Mouse (Mus musculus): Measurements from ENCODE around the gene Pus1. TPM values are rescaled to one million over a fixed set of nuclear protein-coding genes. Genes with fewer than 3 reads are reported as not detected.
"Not testable (repeated sequence)": the region's sequence is repeated elsewhere in the genome, so short reads cannot be mapped to it uniquely, and the experiment has no call there.

Gene Pus1
- polyA plus RNA-seq, 2 experiments: 17.2 to 23.9 TPM

DNA sequence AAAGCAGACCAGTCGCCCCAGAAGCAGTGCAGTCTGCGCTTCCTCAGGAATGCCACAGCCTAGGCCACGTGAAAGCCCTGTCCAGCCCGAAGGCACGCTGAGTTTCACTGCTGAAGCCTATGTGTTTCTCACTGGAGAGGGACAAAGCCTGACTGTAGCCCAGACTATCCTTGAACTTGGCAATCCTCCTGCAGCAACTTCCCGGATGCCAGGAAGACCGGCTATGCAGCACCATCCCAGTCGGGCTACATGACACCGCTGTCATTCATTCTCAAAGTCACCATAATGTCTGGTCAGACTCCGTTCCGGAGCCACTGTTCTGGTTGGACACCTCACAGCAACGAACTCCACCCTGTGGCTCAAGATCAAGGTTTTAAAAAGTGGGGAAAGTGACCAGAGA, 2.2 kb downstream of the Pus1 start:
- Histone ChIP-seq H3K4me1 (replicated peaks; ENCODE audit: control insufficient read depth in 2 of 2, insufficient read depth in 2 of 2, low read length in 1 of 2) (peaks cover 20 to 27% of the 10 kb centered on the region in 2 experiments), H3K27me3 (ENCODE audit: control insufficient read depth, insufficient read depth, low read length) (no peaks in the 10 kb centered on the region), H3K4me3 (ENCODE audit: insufficient read depth in 1 of 2, low read depth in 2 of 2, low read length in 2 of 2) (no peak overlapping the region), H3K27ac (no peak overlapping the region), H3K36me3 (replicated peaks; ENCODE audit: control insufficient read depth, insufficient read depth, low read depth) (peaks cover 26% of the 10 kb centered on the region), H3K9ac (replicated peaks) (no peak overlapping the region), H3K4me2 (ENCODE audit: low read depth) (no peak overlapping the region), H3K9me3 (ENCODE audit: control insufficient read depth, low read length) (no peaks in the 10 kb centered on the region)
- ATAC-seq (ENCODE audit: insufficient read depth) (no peak), DNase-seq (ENCODE audit: low read depth in 3 of 3, low spot score in 3 of 3) (no peak)
- 86% methylated on average over 12 of the region's 12 CpGs for WGBS (ENCODE audit: insufficient replicate concordance)
- TF ChIP-seq CTCF (IDR thresholded peaks at IDR 0.05; ENCODE audit: low read depth) (no peak), EP300 (IDR thresholded peaks at IDR 0.05; ENCODE audit: low read depth) (no peak)

DNA sequence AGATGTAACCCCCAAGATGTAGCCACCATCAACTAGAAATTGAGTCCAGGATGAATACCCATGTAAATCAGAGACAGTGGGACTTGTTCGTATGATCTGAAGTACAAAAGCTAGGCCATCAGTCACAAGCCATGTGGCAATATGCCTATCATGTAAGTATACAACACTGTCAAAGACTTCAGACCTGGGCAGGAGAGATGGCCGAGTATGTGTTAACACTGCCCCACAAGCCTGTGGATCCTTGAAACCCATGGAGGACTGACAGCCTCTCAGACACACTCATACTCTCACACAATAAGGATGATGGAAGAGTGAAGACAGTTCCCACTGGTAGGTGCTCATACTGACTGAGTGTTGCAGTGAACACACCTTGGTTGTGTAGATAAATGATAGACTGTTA, 4.3 kb downstream of the Pus1 start:
- no peaks in the 10 kb centered on the region for H3K9me3 ChIP-seq (ENCODE audit: control insufficient read depth, low read length)
- no peak overlapping the region for H3K9ac ChIP-seq (replicated peaks)
- H3K27me3 ChIP-seq (ENCODE audit: control insufficient read depth, insufficient read depth, low read length): no peaks in the 10 kb centered on the region
- DNase-seq (ENCODE audit: low read depth in 3 of 3, low spot score in 3 of 3): no peak
- H3K27ac ChIP-seq: no peak overlapping the region
- peaks cover 5 to 9% of the 10 kb centered on the region in 2 experiments for H3K4me1 ChIP-seq (replicated peaks; ENCODE audit: control insufficient read depth in 2 of 2, insufficient read depth in 2 of 2, low read length in 1 of 2)
- no peak overlapping the region for H3K4me3 ChIP-seq (ENCODE audit: insufficient read depth in 1 of 2, low read depth in 2 of 2, low read length in 2 of 2)
- ATAC-seq (ENCODE audit: insufficient read depth): no peak
- no peak overlapping the region for H3K4me2 ChIP-seq (ENCODE audit: low read depth)
- H3K36me3 ChIP-seq (replicated peaks; ENCODE audit: control insufficient read depth, insufficient read depth, low read depth): peaks cover 33% of the 10 kb centered on the region
- no peak for TF ChIP-seq EP300 (IDR thresholded peaks at IDR 0.05; ENCODE audit: low read depth)
- 74% methylated on average over 2 of the region's 2 CpGs for WGBS (ENCODE audit: insufficient replicate concordance)

DNA sequence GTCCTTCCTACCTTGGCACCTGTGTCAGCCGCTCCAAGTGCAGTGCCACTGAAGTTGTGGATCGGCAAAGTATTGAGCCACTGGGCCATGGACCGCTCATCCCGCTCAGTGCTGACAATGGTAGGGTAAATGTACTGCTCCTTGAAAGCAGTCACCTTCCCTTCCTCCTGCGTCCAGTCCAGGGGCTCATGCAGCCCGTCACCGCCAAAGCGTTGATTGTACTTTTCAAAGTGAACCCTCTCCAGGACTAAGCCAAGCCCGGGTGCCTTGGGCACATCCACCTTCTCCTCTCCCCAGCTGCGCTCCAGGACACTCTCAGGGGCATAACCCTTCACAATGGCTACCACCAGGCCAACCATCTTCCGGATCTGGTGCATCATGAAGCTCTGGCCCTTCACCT, 5.9 kb downstream of the Pus1 start:
- no peak overlapping the region for H3K4me2 ChIP-seq (ENCODE audit: low read depth)
- peaks cover 0 to 3% of the 10 kb centered on the region in 2 experiments; a peak in 3 of 4 replicates for H3K4me1 ChIP-seq (replicated peaks; ENCODE audit: control insufficient read depth in 2 of 2, insufficient read depth in 2 of 2, low read length in 1 of 2)
- H3K27ac ChIP-seq: no peak overlapping the region
- no peak overlapping the region for H3K9ac ChIP-seq (replicated peaks)
- WGBS (ENCODE audit: insufficient replicate concordance): 91% methylated on average over 11 of the region's 11 CpGs
- H3K4me3 ChIP-seq (ENCODE audit: insufficient read depth in 1 of 2, low read depth in 2 of 2, low read length in 2 of 2): no peak overlapping the region
- H3K36me3 ChIP-seq (replicated peaks; ENCODE audit: control insufficient read depth, insufficient read depth, low read depth): peaks cover 33% of the 10 kb centered on the region
- no peaks in the 10 kb centered on the region for H3K27me3 ChIP-seq (ENCODE audit: control insufficient read depth, insufficient read depth, low read length)
- H3K9me3 ChIP-seq (ENCODE audit: control insufficient read depth, low read length): no peaks in the 10 kb centered on the region
- ATAC-seq (ENCODE audit: insufficient read depth): no peak
- DNase-seq (ENCODE audit: low read depth in 3 of 3, low spot score in 3 of 3): no peak
- TF ChIP-seq CTCF (IDR thresholded peaks at IDR 0.05; ENCODE audit: low read depth): no peak
- no peak for TF ChIP-seq EP300 (IDR thresholded peaks at IDR 0.05; ENCODE audit: low read depth)

DNA sequence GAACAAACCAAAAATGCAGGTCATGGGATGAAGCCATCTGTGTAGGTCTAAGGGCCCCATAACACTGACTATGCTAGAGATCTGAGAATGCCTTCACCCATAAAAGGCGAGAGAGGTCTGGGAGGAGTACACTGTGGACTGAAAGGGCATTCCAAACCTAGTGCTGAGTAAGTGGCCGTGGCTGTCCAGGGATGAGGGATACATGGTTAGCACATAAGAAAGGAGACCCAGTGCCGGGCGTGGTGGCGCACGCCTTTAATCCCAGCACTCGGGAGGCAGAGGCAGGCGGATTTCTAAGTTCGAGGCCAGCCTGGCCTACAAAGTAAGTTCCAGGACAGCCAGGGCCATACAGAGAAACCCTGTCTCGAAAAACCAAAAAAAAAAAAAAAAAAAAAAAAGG, 7.5 kb downstream of the Pus1 start:
- ATAC-seq (ENCODE audit: insufficient read depth); H3K9ac ChIP-seq (replicated peaks); H3K4me2 ChIP-seq (ENCODE audit: low read depth); DNase-seq (ENCODE audit: low read depth in 3 of 3, low spot score in 3 of 3); H3K9me3 ChIP-seq (ENCODE audit: control insufficient read depth, low read length); H3K4me3 ChIP-seq (ENCODE audit: insufficient read depth in 1 of 2, low read depth in 2 of 2, low read length in 2 of 2); H3K27me3 ChIP-seq (ENCODE audit: control insufficient read depth, insufficient read depth, low read length); H3K27ac ChIP-seq: not testable (repeated sequence)
- 86% methylated on average over 10 of the region's 10 CpGs for WGBS (ENCODE audit: insufficient replicate concordance)
- peaks cover 12 to 14% of the 10 kb centered on the region in 2 experiments for H3K4me1 ChIP-seq (replicated peaks; ENCODE audit: control insufficient read depth in 2 of 2, insufficient read depth in 2 of 2, low read length in 1 of 2)
- peaks cover 33% of the 10 kb centered on the region for H3K36me3 ChIP-seq (replicated peaks; ENCODE audit: control insufficient read depth, insufficient read depth, low read depth)

DNA sequence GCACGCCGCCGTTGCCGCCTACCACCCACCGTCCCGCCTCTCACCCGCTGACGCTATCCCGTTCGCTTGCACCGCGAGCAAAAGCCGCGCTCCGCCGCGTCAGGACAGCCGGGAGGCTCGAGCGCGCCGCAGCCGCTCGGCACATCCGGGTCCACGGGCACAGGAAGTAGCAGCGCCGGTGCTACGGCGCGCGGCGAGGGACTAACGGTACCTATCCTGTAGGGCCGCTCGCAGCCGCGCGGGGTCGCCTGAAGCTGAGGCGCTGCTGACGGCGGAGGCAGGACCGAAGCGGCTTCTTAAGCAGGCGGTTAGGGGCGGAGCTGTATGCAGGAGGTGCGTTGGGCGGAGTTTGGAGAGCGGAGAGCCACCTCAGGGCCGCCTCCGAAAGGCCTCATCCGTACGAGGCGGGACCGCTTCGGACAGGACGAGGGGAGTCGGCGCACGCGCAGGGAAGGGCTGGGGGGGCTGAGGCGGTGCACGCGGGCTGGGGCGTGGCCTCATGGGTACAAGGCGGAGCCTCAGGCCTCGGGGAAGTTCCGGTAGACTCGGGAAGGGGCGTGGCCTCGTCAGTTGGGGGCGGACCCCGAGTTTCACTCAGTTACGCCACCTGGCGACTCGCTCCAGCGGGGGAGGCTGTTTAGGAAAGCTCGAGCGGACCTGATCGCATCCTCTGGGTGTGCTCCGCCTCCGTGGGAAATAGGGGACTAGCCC, 9.9 kb downstream of the Pus1 start, which contains the start of gene Ep400:
Ep400 (minus strand) TSS at position 270 of the 711 bp plus-strand sequence.
- under 1% methylated on average over 83 of the region's 83 CpGs for WGBS (ENCODE audit: insufficient replicate concordance)
- peak within 1 kb of the TSS; percentile 91 for H3K4me2 ChIP-seq (ENCODE audit: low read depth)
- DNase-seq (ENCODE audit: low read depth in 3 of 3, low spot score in 3 of 3): peak; percentile 99
- TF ChIP-seq EP300 (IDR thresholded peaks at IDR 0.05; ENCODE audit: low read depth) (no peak), CTCF (IDR thresholded peaks at IDR 0.05; ENCODE audit: low read depth) (peak; percentile 81)
- no peaks in the 10 kb centered on the region for H3K27me3 ChIP-seq (ENCODE audit: control insufficient read depth, insufficient read depth, low read length)
- peak within 1 kb of the TSS; percentile 76 to 99 for H3K4me3 ChIP-seq (ENCODE audit: insufficient read depth in 1 of 2, low read depth in 2 of 2, low read length in 2 of 2)
- peak within 1 kb of the TSS; percentile 81 for H3K9ac ChIP-seq (replicated peaks)
- peak; percentile 93 for ATAC-seq (ENCODE audit: insufficient read depth)
- no peaks in the 10 kb centered on the region for H3K9me3 ChIP-seq (ENCODE audit: control insufficient read depth, low read length)
- H3K4me1 ChIP-seq (replicated peaks; ENCODE audit: control insufficient read depth in 2 of 2, insufficient read depth in 2 of 2, low read length in 1 of 2): peaks cover 15 to 17% of the 10 kb centered on the region in 2 experiments
- peaks cover 29% of the 10 kb centered on the region for H3K36me3 ChIP-seq (replicated peaks; ENCODE audit: control insufficient read depth, insufficient read depth, low read depth)
- peak within 1 kb of the TSS; percentile 83 for H3K27ac ChIP-seq

Measured in liver, embryonic 14.5 days (tissue).